Mouse (Mus musculus) layer of hippocampus, adult 11-12 months (tissue): ENCODE data around the gene Slc30a6.
"Not testable (repeated sequence)": the region's sequence is repeated elsewhere in the genome, so short reads cannot be mapped to it uniquely, and the experiment has no call there.

ENCODE experiments used
- DNase-seq: peaks from one replicate; pipeline ENCODE4 v3.0.0; 2022; ENCODE audit warnings: low spot score

The Slc30a6 gene

DNA sequence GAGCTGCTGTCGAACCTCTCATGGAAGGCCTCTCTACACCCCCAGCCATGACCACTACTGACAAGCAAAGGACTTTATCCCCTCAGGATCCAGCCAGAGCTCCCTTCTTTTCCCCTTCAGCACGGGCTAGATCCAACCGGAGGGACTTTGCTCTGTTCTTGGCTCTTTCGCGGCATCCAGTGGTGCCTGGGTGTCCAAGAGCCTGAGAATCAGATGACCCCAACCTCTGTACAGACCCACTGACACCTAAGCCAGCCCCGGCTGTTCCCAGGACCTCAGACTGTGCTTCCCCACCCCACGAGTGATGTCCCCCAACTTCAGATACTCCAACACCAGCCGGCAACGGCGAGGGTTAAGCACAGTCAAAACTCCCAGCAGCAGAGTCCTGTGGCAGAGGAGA is 54.4 kb downstream of the Slc30a6 start:
- DNase-seq: no peak

DNA sequence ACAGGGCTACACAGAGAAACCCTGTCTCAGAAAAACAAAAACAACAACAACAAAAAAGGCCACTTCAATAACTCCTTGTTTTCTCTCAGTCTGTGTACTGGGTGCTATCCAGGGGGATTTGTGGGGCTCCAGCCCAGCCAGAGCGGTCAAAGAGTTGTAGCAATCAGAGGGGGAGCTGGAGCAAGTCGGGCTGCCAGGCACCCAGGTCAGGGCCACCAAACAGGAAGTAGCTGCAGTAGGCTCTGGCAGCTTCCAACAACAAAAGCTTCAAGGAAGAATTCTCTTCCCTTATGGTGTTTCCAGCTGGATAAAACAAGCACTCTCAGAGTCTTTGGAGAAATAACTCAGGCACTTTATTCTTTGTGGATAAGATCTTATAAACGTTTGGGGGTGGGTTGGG is 58.5 kb downstream of the Slc30a6 start:
- DNase-seq: no peak

DNA sequence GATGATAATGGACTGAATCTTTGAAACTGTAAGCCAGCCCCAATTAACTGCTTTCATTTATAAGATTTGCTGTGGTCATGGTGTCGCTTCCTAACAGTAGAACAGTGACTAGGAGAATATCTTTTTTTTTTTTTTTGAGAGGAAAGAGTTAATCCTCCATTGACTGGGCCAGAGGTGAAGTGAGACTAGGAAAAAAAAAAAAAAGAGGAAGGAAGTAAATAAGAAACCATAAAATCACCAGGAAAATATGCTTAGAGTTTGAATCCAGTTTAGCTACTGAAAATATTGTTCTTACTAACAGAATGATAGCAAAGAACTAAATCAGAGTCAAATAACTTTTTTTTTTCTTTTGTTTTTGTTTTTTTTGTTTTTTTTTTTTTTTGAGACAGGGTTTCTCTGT is 59.3 kb downstream of the Slc30a6 start:
- DNase-seq: no peak

DNA sequence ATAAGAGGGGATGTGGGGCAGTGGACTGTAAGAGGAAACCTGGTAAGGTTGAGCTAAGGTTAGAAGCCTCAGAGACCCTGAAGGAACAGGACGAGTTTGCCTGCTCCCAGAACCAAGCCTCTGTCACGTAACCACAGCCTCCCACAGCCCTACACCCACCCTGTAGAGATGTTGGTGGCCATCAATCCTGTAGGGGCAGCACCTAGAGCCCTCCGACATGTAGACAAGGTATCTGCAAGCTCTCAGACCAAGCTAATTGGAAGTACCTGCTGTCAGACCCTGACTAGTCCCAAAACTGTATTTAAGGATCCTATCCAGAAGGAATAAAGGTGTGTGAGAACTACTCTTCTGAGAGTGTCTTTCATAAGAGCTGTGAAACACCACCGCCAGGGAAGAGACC is 60.0 kb downstream of the Slc30a6 start:
- no peak for DNase-seq

DNA sequence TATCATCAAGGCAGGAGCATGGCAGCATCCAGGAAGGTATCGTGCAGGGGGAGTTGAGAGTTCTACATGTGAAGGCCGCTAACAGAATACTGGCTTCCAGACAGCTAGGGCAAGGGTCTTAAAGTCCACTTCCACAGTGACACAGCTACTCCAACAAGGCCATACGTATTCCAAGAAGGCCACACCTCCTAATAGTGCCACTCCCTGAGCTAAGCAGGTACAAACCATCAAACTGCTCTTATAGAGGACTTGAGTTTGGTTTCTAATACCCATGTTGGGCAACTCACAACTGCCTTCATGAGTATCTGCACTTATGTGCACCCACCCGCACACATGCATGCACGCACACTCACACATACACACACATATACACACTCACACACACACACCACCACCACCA is 61.4 kb downstream of the Slc30a6 start:
- no peak for DNase-seq

DNA sequence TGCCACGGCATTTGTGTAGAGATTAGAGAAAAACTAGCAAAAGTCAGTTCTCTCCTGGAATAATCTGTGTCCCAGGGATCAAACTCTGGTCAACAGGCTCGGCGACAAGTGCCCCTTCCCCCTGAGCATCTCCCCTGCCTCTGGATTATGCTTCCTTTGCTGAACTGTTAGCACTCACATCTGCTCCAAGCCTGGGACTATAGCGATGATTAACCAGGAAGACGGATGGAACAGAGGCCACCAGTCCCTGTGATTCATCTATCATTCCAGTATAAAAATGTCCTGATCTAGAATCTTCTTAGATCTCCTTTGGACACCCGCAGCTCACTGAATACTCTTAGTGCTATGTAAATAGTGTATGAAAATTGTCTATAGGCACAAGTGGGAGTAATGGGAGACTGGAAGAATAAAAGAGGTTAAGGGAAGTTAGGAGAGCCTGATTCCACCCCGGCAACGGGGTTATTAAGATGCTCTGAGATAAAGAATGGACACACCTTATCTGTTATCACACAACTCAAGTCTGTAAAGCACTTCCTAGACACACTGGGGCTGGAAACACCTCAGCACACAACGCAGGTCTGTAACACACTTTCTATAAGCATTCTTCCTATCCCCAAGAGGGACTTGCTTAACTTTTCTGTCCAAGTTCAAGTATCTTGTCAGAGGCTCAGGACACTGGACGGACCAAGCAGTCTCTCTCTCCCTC is 62.7 kb downstream of the Slc30a6 start:
- no peak for DNase-seq

DNA sequence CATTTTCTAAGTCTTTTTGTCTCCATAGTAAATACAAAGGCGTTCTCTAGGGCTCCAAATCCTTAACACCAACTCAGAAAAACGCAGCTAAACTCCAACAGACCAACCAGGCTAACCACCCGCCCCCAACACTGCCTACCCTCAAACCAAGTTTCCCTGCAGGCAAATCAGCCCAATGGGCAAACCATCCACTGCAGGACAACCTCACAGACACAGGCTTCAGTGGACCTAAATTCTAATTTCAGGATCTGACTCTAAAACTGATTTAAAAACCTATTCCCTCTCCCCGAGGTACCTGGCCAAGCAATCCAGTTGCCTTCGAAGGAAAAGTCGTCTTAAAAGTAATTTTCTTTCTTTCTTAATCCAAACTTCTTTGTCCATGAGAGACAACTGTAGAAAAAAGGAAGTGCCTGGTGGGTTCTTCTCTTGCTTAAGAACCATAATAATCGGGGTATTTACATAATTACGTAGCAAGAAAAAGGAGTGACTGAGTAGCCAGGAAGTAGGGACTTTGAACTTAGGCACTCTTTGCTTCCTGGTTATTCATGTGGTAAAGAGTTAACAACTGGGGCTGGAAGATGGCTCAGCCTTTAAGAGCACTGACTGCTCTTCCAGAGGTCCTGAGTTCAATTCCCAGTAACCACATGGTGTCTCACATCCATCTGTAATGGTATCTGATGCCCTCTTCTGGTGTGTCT is 63.5 kb downstream of the Slc30a6 start, which contains the start of gene Nlrc4:
TSS of gene Nlrc4 (minus strand) at position 432 of the 698 bp plus-strand sequence.
- no peak for DNase-seq

DNA sequence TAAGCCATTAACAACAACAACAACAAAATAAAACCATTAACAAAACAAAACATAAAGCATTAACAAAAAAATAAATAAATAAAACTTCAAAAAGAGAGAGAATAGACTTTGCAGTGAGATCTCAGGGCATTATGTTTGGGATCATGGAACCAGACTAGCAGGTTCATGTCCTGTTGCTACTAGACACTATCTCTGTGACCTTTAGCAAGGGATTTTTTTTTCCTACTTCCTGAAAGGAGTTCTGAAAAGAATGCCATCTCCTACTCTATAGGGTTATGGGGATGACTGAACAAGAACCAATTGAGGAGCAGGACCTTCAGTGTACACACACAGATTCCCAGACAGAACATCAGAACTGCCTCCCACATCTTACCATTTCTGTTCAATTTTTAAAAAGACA is 68.1 kb downstream of the Slc30a6 start:
- no peak for DNase-seq

DNA sequence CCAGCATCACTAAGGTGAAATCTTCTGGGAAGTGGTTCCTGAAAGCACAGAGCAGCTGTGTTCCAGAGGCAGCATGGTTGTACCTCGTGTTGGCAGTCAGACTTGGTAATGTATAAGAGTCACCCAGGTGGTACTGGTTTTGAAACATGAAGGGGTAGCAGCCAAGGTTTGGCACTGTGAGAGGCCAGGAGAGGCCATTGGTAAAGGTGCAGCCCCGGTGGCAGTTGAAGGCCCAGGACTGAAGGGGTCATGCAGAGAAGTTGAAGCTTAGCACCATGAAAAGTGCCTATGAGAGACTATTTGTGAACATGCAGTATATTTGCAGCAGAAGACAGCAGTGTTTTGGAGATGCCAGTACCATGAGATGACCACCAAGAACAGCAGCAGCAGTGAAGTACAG is 72.6 kb downstream of the Slc30a6 start:
- not testable (repeated sequence) for DNase-seq

DNA sequence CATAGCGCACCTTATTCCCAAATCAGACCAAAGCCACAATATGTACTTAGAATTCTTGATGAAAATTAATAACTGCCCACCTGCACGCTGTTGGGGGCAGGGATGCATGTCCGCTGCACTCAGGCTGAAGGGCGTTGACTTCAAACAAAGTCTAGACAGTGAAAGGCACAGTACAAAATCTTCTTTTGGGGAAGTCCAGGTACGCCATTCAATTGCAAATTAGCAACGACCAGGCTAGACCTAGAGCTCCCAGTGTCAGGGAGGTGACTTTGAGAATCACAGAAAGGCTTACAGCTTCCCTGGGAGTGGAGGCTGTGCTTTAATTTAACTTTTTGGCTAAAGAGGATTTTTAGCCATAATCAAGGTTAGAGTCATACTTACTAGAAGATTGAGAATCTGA is 74.7 kb downstream of the Slc30a6 start:
- DNase-seq: not testable (repeated sequence)
